Mouse (Mus musculus) C2C12 (cell line): Measurements from ENCODE around the gene Arhgef7. TPM values are rescaled to one million over a fixed set of nuclear protein-coding genes. Genes with fewer than 3 reads are reported as not detected.

Experiments
- H3K27me3 ChIP-seq: one replicate; pipeline ENCODE4 v1.6.1; 2011; ENCODE audit not compliant: control insufficient read depth, insufficient read depth, insufficient read length
- H3K36me3 ChIP-seq: one replicate; pipeline ENCODE4 v1.6.1; 2011; ENCODE audit not compliant: control insufficient read depth, insufficient read depth
- H3K4me3 ChIP-seq: one replicate; pipeline ENCODE4 v1.5.1; 2011; ENCODE audit warnings: mild to moderate bottlenecking, control low read depth; ENCODE audit not compliant: poor library complexity, insufficient read depth, severe bottlenecking
- H3K79me2 ChIP-seq: one replicate; pipeline ENCODE4 v1.6.1; 2011; ENCODE audit not compliant: control insufficient read depth, insufficient read depth
- H3K79me3 ChIP-seq: one replicate; pipeline ENCODE4 v1.6.1; 2011; ENCODE audit warnings: low read depth, control low read depth
- H3ac ChIP-seq: one replicate; pipeline ENCODE3; 2011; ENCODE audit warnings: low read depth; ENCODE audit not compliant: control insufficient read depth, insufficient read length
- CEBPB ChIP-seq: IDR thresholded peaks from one replicate; pipeline ENCODE4 v1.6.1; 2011; ENCODE audit warnings: low read depth, mild to moderate bottlenecking, control low read depth, moderate library complexity
- CTCF ChIP-seq: IDR thresholded peaks from one replicate; pipeline ENCODE4 v1.5.1; 2011; ENCODE audit not compliant: control insufficient read depth, insufficient read depth, insufficient read length
- FOSL1 ChIP-seq: IDR thresholded peaks from one replicate; pipeline ENCODE4 v1.8.0; 2011; ENCODE audit warnings: mild to moderate bottlenecking, low read length; ENCODE audit not compliant: poor library complexity, insufficient read depth, severe bottlenecking
- MAX ChIP-seq: IDR thresholded peaks from one replicate; pipeline ENCODE4 v1.6.1; 2011; ENCODE audit warnings: mild to moderate bottlenecking, control low read depth
- MYOD1 ChIP-seq: IDR thresholded peaks from one replicate; pipeline ENCODE4 v1.6.1; 2011; ENCODE audit warnings: low read depth; ENCODE audit not compliant: control insufficient read depth, insufficient read length
- MYOG ChIP-seq: IDR thresholded peaks from one replicate; pipeline ENCODE4 v1.6.1; 2011; ENCODE audit not compliant: control insufficient read depth, insufficient read length; ENCODE audit errors: extremely low read depth
- USF1 ChIP-seq: IDR thresholded peaks from one replicate; pipeline ENCODE4 v1.6.1; 2011; ENCODE audit warnings: low read depth, mild to moderate bottlenecking, control low read depth, moderate library complexity
- polyA plus RNA-seq: library from polyadenylated mRNA; unstranded; fragments of >200 nt; fragmentation: generic; extraction: Trizol; gene quantifications from one replicate; pipeline ENCODE4 v1.2.1, GENCODE M21; 2012; ENCODE audit warnings: missing spikeins

Arhgef7 gene
- polyA plus RNA-seq, 1 experiment: 16.8 TPM

- peaks cover 28% of the 10 kb centered on the region for H3K36me3 ChIP-seq
- no peaks in the 10 kb centered on the region for H3K27me3 ChIP-seq
- H3K4me3 ChIP-seq: no peak overlapping the region
- H3K79me2 ChIP-seq: no peaks in the 10 kb centered on the region
- TF ChIP-seq FOSL1 (no peak), CEBPB (no peak)
- no peak overlapping the region for H3ac ChIP-seq
- H3K79me3 ChIP-seq: no peaks in the 10 kb centered on the region
These were observed 99.8 kb downstream of the Arhgef7 start for GRCm38 (mm10) chr8:11827312-11827711.

GRCm38 (mm10) chr8:11830214-11831046, 102.9 kb downstream of the Arhgef7 start:
- peaks cover 6% of the 10 kb centered on the region for H3K36me3 ChIP-seq

GRCm38 (mm10) chr8:11831174-11831573, 103.7 kb downstream of the Arhgef7 start:
- Histone ChIP-seq H3K27me3 (no peaks in the 10 kb centered on the region), H3ac (no peak overlapping the region), H3K79me3 (no peaks in the 10 kb centered on the region), H3K4me3 (no peak overlapping the region), H3K79me2 (no peaks in the 10 kb centered on the region), H3K36me3 (no peaks in the 10 kb centered on the region)
- no peak for TF ChIP-seq USF1
- TF ChIP-seq FOSL1: no peak
- no peak for TF ChIP-seq MAX
- TF ChIP-seq MYOG: no peak
- TF ChIP-seq CTCF: no peak
- TF ChIP-seq CEBPB: no peak
- no peak for TF ChIP-seq MYOD1

More at GRCm38 (mm10) chr8:11830214-11831046, 102.9 kb downstream of the Arhgef7 start:
- TF ChIP-seq MYOG (no peak), CTCF (no peak), USF1 (no peak), FOSL1 (no peak), MAX (no peak), MYOD1 (no peak), CEBPB (no peak)
- no peak overlapping the region for H3K4me3 ChIP-seq
- H3K79me3 ChIP-seq: no peaks in the 10 kb centered on the region
- no peaks in the 10 kb centered on the region for H3K27me3 ChIP-seq
- H3K79me2 ChIP-seq: no peaks in the 10 kb centered on the region
- no peak overlapping the region for H3ac ChIP-seq

GRCm38 (mm10) chr8:11831939-11832338, 104.4 kb downstream of the Arhgef7 start:
- H3K4me3 ChIP-seq: no peak overlapping the region
- no peaks in the 10 kb centered on the region for H3K79me2 ChIP-seq
- no peaks in the 10 kb centered on the region for H3K27me3 ChIP-seq
- H3ac ChIP-seq: no peak overlapping the region
- no peaks in the 10 kb centered on the region for H3K79me3 ChIP-seq
- TF ChIP-seq MYOG: no peak
- no peak for TF ChIP-seq FOSL1
- no peak for TF ChIP-seq MAX
- no peak for TF ChIP-seq USF1
- no peak for TF ChIP-seq CTCF
- TF ChIP-seq MYOD1: no peak
- TF ChIP-seq CEBPB: no peak
- H3K36me3 ChIP-seq: no peaks in the 10 kb centered on the region

- Histone ChIP-seq H3K27me3 (no peaks in the 10 kb centered on the region), H3ac (no peak overlapping the region), H3K79me2 (no peaks in the 10 kb centered on the region), H3K4me3 (no peak overlapping the region), H3K79me3 (no peaks in the 10 kb centered on the region), H3K36me3 (no peaks in the 10 kb centered on the region)
- TF ChIP-seq MYOD1 (no peak), CTCF (no peak), FOSL1 (no peak)
These were observed 105.6 kb downstream of the Arhgef7 start for GRCm38 (mm10) chr8:11833157-11833556.

GRCm38 (mm10) chr8:11834200-11834599, 106.7 kb downstream of the Arhgef7 start:
- H3K27me3 ChIP-seq: no peaks in the 10 kb centered on the region
- no peaks in the 10 kb centered on the region for H3K36me3 ChIP-seq
- no peak overlapping the region for H3K4me3 ChIP-seq
- H3K79me3 ChIP-seq: no peaks in the 10 kb centered on the region
- H3K79me2 ChIP-seq: no peaks in the 10 kb centered on the region
- no peak overlapping the region for H3ac ChIP-seq
- no peak for TF ChIP-seq MAX
- no peak for TF ChIP-seq USF1
- no peak for TF ChIP-seq MYOG
- no peak for TF ChIP-seq CTCF
